Mouse (Mus musculus) midbrain, embryonic 16.5 days (tissue): ENCODE measurements around the gene Zfp639. TPM values are rescaled to one million over a fixed set of nuclear protein-coding genes. Genes with fewer than 3 reads are reported as not detected.

Source experiments
- ATAC-seq: fragments of 200-750 bp; cut with Nextera tagmentation; 2 replicates; pipeline ENCODE4 v1.8.0; 2017; ENCODE audit warnings: moderate TSS enrichment
- H3K27ac ChIP-seq: fragments of 300-500 bp; sonication (generic); 2 replicates; pipeline ENCODE4 v1.5.1; 2014; ENCODE audit warnings: mild to moderate bottlenecking, low read length, mixed read lengths
- H3K27me3 ChIP-seq: fragments of 300-500 bp; sonication (generic); 2 replicates; pipeline ENCODE4 v1.6.1; 2014; ENCODE audit warnings: low read depth, low read length, mixed read lengths; ENCODE audit not compliant: control insufficient read depth, insufficient read depth
- H3K36me3 ChIP-seq: fragments of 300-500 bp; sonication (generic); 2 replicates; pipeline ENCODE4 v1.6.1; 2014; ENCODE audit warnings: mild to moderate bottlenecking, low read length, moderate library complexity, mixed read lengths; ENCODE audit not compliant: control insufficient read depth, insufficient read depth
- H3K4me1 ChIP-seq: fragments of 300-500 bp; sonication (generic); 2 replicates; pipeline ENCODE4 v1.6.1; 2014; ENCODE audit warnings: mild to moderate bottlenecking, low read length, mixed read lengths; ENCODE audit not compliant: control insufficient read depth, insufficient read depth
- H3K4me2 ChIP-seq: fragments of 300-500 bp; sonication (generic); 2 replicates; pipeline ENCODE4 v1.6.1; 2014; ENCODE audit warnings: mild to moderate bottlenecking, low read length, mixed read lengths
- H3K4me3 ChIP-seq: fragments of 300-500 bp; sonication (generic); 2 replicates; pipeline ENCODE4 v1.5.1; 2014; ENCODE audit warnings: low read depth, mild to moderate bottlenecking, low read length, moderate library complexity, mixed read lengths
- H3K9ac ChIP-seq: fragments of 300-500 bp; sonication (generic); 2 replicates; pipeline ENCODE4 v1.6.1; 2014; ENCODE audit warnings: low read depth, low read length, mixed read lengths
- H3K9me3 ChIP-seq: fragments of 300-500 bp; sonication (generic); replicated peaks from 2 replicates; pipeline ENCODE4 v1.6.1; 2014; ENCODE audit warnings: mild to moderate bottlenecking, low read length, mixed read lengths; ENCODE audit not compliant: control insufficient read depth, poor library complexity, severe bottlenecking
- WGBS: fragments of 180-500 bp; shearing (Covaris S2); extraction: QIAGEN DNeasy Blood & Tissue Kit; methylation state at CpG from one replicate; pipeline ENCODE4 v1.1.7; 2014; 5-methylcytosine and 5-hydroxymethylcytosine counted together
- polyA plus RNA-seq: library from polyadenylated mRNA; unstranded; fragments of >200 nt; fragmentation: Nextera tagmentation; extraction: Ambion mirVana; gene quantifications from 2 replicates; pipeline ENCODE4 v1.2.1, GENCODE M21; 2015

The Zfp639 gene
- polyA plus RNA-seq, 1 experiment from 2014 or later: 41.7 TPM

DNA sequence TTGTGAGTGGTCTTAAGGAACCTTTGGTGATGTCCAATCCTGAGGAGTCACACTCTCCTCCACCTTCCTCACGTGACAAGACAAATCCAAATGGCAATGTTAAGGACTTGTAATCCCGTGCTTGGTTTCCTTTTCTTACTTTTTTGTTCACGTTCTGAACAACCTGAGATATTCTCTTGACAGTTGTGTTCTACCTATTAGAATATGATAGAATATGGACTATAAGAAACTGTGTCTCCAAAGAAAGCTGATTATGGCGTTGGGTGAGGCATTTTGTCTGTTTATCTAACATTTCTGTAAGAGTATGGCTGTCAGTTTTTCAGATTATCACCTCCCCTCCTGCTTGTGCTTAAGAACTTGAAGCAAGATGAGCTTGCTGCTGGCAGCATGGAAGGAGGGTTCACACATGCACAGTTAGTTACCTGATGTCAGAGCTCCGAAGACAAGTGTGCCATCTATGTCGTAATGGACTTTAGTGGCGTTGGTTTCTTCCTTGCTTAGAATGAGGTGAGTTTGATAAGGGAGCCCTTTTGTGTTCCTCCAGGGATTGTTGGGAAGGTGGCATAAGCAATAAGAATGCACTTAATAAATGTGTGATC is 2.7 kb downstream of the Zfp639 start:
- Histone ChIP-seq H3K9me3 (no peaks in the 10 kb centered on the region), H3K27ac (no peak overlapping the region)
- WGBS: 92% methylated on average over 7 of the region's 7 CpGs

DNA sequence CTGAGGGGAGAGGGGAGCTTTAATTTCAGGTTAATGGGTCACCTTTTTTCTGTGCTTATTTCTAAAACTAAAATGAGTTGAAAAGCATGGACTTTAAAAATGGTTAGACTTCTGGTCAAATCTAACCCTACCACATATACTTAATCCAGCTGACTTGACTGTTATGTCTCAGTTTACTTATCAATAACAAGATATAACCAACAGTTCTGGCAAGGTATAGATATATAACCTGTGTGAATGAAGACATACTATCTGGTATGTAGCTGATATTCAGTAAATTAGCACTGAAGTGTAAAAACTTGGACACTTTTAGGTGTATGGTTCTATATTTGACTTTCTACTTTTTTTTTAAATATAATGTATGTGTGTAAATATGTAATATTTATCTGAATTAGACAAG is 3.5 kb downstream of the Zfp639 start:
- Histone ChIP-seq H3K9me3 (no peaks in the 10 kb centered on the region), H3K4me3 (no peak overlapping the region), H3K36me3 (peaks cover 10% of the 10 kb centered on the region)

More for the DNA sequence above, 2.7 kb downstream of the Zfp639 start:
- no peak overlapping the region for H3K4me2 ChIP-seq
- H3K9ac ChIP-seq: no peak overlapping the region
- no peaks in the 10 kb centered on the region for H3K27me3 ChIP-seq
- H3K4me3 ChIP-seq: no peak overlapping the region
- peaks cover 25% of the 10 kb centered on the region for H3K4me1 ChIP-seq
- ATAC-seq: no peak
- peaks cover 8% of the 10 kb centered on the region for H3K36me3 ChIP-seq

DNA sequence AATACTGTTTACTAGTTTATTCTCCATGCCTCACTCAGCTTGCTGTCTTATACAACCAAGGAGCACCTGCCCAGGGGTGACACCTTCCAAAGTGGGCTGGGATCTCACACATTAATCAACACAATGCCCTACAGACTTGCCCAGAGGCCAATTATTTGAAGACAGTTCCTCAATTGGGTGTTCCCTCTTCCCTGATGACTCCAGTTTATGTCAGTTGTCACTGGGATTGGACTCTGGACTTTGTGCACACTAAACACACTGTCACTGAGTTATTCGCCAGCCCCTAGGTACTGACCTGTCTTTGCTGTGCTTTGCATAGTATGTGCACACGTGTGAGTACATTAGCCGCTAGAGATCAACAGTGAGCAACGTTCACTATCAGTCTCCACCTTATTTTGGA is 17.1 kb downstream of the Zfp639 start:
- Histone ChIP-seq H3K4me1 (peaks cover 13% of the 10 kb centered on the region), H3K9ac (no peak overlapping the region), H3K27me3 (no peaks in the 10 kb centered on the region), H3K4me2 (no peak overlapping the region), H3K9me3 (no peaks in the 10 kb centered on the region), H3K27ac (no peak overlapping the region), H3K4me3 (no peak overlapping the region), H3K36me3 (peaks cover 22% of the 10 kb centered on the region)
- no peak for ATAC-seq
- WGBS: 93% methylated on average over 4 of the region's 4 CpGs

More for the DNA sequence above, 3.5 kb downstream of the Zfp639 start:
- Histone ChIP-seq H3K9ac (no peak overlapping the region), H3K4me1 (peaks cover 25% of the 10 kb centered on the region), H3K27me3 (no peaks in the 10 kb centered on the region), H3K27ac (no peak overlapping the region), H3K4me2 (no peak overlapping the region)
- no peak for ATAC-seq

- Histone ChIP-seq H3K27ac (peak within 1 kb of the TSS; percentile 85), H3K27me3 (no peaks in the 10 kb centered on the region), H3K9me3 (no peaks in the 10 kb centered on the region), H3K4me2 (peak within 1 kb of the TSS; percentile 76), H3K4me3 (peak within 1 kb of the TSS; percentile 90), H3K4me1 (peaks cover 13% of the 10 kb centered on the region), H3K36me3 (peaks cover 7% of the 10 kb centered on the region; the same call in 1 of the 2 replicates), H3K9ac (peak within 1 kb of the TSS; percentile 79)
- peak; percentile 100 for ATAC-seq
- WGBS: 0% methylated on average over 37 of the region's 47 CpGs
Measured at GRCm38 (mm10) chr3:32529303-32529898, 19.3 kb downstream of the Zfp639 start, which contains the start of gene Mfn1. Gene Mfn1 (plus strand): TSS chr3:32529465.

DNA sequence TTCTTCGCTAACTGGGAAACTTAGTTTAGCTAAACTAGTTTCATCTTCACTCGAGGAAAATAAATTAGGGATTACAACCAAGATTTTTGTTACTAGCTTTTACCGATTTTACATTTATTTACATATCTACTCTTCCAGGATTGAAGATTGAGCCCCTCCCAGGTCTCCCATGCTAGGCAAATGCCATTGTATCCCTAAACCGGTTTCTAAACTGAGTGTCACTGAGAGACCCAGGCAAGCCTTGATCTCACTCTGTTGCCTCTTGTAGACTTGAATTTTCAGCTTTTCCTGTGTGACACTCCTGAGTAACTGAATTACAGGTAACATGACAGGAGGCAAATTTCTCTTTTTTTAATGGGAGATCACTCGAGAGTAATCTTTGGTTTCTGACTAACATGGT is 20.0 kb downstream of the Zfp639 start:
- H3K4me3 ChIP-seq: peak overlapping the region; percentile 90
- H3K27ac ChIP-seq: peak overlapping the region; percentile 85
- H3K27me3 ChIP-seq: no peaks in the 10 kb centered on the region
- peaks cover 13% of the 10 kb centered on the region for H3K4me1 ChIP-seq
- no peaks in the 10 kb centered on the region for H3K9me3 ChIP-seq
- H3K4me2 ChIP-seq: peak overlapping the region; percentile 76
- peak overlapping the region; percentile 79; the same call in 1 of the 2 replicates for H3K9ac ChIP-seq
- H3K36me3 ChIP-seq: peaks cover 12% of the 10 kb centered on the region; the same call in 1 of the 2 replicates
- ATAC-seq: no peak
- WGBS: 15% methylated on average over 5 of the region's 5 CpGs

- H3K4me2 ChIP-seq: no peak overlapping the region
- no peak overlapping the region for H3K9ac ChIP-seq
- no peaks in the 10 kb centered on the region for H3K27me3 ChIP-seq
- no peak overlapping the region for H3K27ac ChIP-seq
- peaks cover 6% of the 10 kb centered on the region; the same call in 1 of the 2 replicates for H3K4me1 ChIP-seq
- WGBS: 74% methylated on average over 1 of the region's 1 CpGs
- ATAC-seq: no peak
- H3K36me3 ChIP-seq: peaks cover 27% of the 10 kb centered on the region; the same call in 1 of the 2 replicates
- no peaks in the 10 kb centered on the region for H3K9me3 ChIP-seq
- no peak overlapping the region for H3K4me3 ChIP-seq
Measured at GRCm38 (mm10) chr3:32535692-32536091, 25.6 kb downstream of the Zfp639 start.

- H3K36me3 ChIP-seq: peaks cover 29% of the 10 kb centered on the region; the same call in 1 of the 2 replicates
- no peaks in the 10 kb centered on the region for H3K27me3 ChIP-seq
- no peaks in the 10 kb centered on the region for H3K4me1 ChIP-seq
- H3K4me2 ChIP-seq: no peak overlapping the region
- H3K27ac ChIP-seq: no peak overlapping the region
- H3K9me3 ChIP-seq: no peaks in the 10 kb centered on the region
- H3K9ac ChIP-seq: no peak overlapping the region
- WGBS: 56% methylated on average over 1 of the region's 1 CpGs
- no peak overlapping the region for H3K4me3 ChIP-seq
- ATAC-seq: no peak
Measured at GRCm38 (mm10) chr3:32537556-32537955, 27.5 kb downstream of the Zfp639 start.

- H3K9ac ChIP-seq: no peak overlapping the region
- peaks cover 29% of the 10 kb centered on the region; the same call in 1 of the 2 replicates for H3K36me3 ChIP-seq
- H3K4me2 ChIP-seq: no peak overlapping the region
- no peak for ATAC-seq
- no peaks in the 10 kb centered on the region for H3K27me3 ChIP-seq
- H3K27ac ChIP-seq: no peak overlapping the region
- no peaks in the 10 kb centered on the region for H3K9me3 ChIP-seq
- H3K4me3 ChIP-seq: no peak overlapping the region
- 96% methylated on average over 5 of the region's 5 CpGs for whole genome bisulfite sequencing
- no peaks in the 10 kb centered on the region for H3K4me1 ChIP-seq
Measured at GRCm38 (mm10) chr3:32538091-32538490, 28.0 kb downstream of the Zfp639 start.

GRCm38 (mm10) chr3:32553061-32553460 is 43.0 kb downstream of the Zfp639 start:
- H3K4me2 ChIP-seq: no peak overlapping the region
- 100% methylated on average over 1 of the region's 1 CpGs for WGBS
- ATAC-seq: no peak
- H3K27ac ChIP-seq: no peak overlapping the region
- no peak overlapping the region for H3K9ac ChIP-seq
- no peaks in the 10 kb centered on the region for H3K27me3 ChIP-seq
- no peaks in the 10 kb centered on the region for H3K4me1 ChIP-seq
- peaks cover 17% of the 10 kb centered on the region for H3K36me3 ChIP-seq
- H3K4me3 ChIP-seq: no peak overlapping the region
- H3K9me3 ChIP-seq: no peaks in the 10 kb centered on the region
